Mouse (Mus musculus): ENCODE results near the gene Foxk1.

Foxk1 gene

DNA sequence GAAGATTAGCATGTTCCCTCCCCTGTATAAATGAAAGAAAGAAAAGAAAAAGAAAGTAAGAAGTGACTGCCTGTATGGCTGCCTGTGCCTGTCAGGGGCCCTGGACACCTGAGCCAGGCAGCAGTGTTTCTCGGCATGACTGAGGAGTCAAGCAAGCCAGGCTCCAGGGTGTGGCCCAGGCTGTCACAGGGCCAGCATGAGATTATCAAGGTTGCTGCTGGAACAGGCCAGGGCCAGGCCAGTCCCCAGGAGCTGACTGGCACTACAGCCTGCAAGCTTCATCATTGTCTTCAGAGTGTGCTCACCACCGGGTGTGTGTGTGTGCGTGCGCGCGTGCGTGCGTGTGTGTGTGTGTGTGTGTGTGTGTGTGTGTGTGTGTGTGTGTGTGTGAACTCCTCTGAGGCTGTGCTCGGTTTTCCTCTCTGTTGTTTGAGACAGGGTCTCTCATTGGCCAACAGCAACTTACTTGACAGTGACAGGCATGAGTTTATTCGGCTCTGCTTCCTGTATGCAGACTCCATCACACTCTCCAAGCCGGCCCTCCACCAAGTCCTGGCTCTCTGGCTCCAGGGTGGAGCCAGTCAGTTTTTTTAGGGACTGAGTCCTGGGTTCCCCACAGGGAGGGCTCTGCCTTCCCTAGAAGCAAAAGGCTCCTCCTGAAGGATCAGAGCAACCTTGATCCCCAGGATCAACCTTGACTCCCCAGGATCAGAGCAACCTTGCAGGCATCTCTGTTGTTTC is 43.7 kb downstream of the Foxk1 start:
- DNase-seq (ENCODE audit: low read depth) = peak; percentile 50

DNA sequence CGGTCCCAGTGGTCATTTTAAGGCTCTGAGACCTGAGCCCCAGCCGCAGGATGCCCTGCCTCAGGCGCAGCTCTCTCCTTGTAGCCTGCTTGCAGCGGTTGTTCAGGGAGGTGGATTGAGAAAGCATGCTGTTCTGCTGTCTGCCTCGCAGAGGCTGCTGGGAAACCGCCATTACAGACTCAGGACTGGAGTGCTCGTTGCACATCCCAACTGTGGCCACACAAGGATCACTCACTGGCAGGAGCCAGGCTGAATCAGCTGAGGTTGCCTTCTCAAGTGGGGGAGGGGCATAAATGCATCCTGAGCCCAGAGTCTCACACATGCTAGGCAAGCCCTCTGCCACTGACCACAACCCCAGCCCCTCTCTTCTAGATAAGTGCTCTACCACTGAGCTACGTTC is 44.4 kb downstream of the Foxk1 start:
- no peak for DNase-seq (ENCODE audit: low read depth)

DNA sequence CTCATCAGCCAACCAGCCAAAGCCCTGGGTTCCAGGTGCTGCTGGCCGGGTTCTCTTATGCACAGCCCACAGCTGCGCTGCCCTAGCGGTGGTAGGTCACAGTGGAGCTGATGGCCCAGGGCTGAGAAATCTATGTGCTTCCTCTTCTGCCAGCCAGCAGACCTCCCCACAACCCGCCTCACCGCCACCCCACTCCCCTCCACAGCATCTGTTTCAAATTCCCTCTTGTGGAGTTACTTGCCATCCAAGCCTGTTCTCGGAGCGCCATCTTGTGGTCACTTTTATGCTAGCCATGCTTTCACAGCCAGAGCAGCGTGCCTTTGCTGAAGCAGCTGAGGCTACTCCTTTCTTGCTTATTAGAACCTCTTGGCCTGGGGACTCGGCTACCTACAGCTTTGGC is 46.8 kb downstream of the Foxk1 start:
- DNase-seq (ENCODE audit: low read depth) = peak; percentile 84

DNA sequence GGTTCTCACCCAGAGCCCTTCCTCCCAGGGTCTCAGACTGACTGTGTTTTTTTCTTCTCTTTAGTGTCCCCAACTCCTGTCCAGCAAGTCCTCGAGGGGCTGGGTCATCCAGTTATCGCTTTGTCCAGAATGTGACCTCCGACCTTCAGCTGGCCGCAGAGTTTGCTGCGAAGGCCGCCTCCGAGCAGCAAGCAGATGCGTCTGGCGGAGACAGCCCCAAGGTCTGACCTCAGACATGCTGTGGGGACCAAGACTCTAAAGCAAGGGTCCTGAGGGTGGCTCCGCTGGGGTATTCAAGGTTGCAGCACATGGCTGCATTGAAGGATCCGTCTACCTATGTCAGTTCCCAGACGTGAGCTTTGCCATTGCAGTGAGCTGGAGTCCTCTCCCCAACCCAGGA is 47.3 kb downstream of the Foxk1 start:
- DNase-seq (ENCODE audit: low read depth) = no peak

DNA sequence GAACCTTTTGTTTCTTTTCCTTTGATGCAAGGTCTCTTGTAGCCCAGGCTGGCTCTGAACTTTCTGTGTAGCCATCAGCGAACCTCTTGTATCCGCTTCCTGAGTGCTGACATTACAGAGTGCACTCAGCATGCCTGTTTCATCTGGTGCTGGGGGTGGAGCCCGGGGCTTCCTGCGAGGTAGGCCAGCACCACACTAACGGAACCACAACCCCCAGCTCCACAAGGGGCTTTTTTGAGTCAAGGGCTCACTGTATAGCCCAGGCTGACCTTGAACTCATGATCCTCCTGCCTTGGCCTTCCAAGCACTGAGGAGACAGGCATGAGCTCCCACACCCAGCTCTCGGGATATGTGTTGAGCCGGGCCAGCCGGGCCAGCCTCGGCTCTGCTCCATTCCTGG is 49.5 kb downstream of the Foxk1 start:
- DNase-seq (ENCODE audit: low read depth) = no peak

DNA sequence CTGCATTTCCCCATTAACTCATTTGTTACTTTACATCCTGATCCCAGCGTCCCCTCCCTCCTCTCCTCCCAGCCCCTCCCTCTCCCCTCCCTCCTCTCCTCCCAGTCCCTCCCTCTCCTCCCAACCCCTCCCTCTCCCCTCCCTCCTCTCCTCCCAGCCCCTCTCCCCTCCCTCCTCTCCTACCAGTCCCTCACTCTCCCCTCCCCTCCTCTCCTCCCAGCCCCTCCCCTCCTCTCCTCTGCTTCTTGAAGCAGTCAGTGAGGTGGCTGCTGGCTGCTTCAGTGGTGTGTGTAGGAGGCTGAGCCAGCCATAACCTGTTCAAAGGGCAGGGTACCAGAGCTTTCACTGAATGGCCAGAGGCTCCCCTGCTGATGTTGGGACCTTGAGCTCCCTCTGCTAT is 50.5 kb downstream of the Foxk1 start:
- DNase-seq (ENCODE audit: low read depth) = no peak

DNA sequence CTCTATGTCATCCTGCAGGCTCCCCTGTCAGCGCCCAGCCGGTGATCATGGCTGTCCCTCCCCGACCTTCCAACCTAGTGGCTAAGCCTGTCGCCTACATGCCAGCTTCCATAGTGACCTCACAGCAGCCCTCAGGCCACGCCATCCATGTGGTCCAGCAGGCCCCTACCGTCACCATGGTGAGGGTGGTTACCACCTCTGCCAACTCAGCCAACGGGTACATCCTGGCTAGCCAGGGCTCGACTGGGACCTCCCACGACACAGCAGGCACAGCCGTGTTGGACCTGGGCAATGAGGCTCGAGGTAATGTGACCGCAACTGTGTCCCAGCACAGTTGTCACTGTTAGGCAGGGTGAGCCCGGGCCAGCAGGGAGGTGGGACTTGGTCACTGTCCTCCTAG is 52.4 kb downstream of the Foxk1 start:
- DNase-seq (ENCODE audit: low read depth) = no peak

DNA sequence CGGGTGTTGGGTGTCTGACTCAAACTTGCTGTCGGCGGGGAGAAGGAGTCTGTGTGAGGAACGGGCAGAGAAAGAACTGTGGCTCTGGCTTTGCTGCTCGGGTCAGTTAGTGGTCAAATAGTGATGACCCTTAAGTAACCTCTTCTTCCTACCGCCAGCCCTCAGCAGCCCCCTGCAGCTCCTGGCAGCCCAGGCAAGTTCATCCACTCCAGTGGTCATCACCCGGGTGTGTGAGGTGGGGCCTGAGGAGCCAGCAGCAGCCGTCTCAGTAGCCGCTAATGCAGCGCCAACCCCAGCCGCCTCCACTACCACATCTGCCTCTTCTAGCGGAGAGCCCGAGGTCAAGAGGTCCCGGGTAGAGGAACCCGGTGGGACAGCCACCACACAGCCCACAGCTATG is 55.0 kb downstream of the Foxk1 start:
- DNase-seq (ENCODE audit: low read depth) = no peak

DNA sequence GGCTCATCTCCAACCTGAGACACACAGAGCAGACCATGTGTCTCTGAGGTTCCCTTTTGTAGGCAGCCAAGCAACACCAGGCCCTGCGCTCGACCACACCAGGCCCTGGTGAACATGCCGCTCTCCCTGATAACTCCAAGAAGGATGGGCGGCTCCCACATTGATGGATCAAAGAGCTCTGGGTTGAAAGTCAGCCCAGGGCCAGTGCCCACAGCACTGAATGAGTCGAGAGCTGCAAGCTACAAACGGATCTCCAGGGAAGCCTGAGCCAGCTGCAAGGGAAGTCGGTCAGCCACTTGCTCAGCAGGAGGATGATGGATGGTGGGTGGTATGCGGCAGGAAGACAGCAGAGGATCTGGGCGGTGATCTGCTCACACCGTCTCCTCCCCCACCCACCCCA is 56.0 kb downstream of the Foxk1 start:
- no peak for DNase-seq (ENCODE audit: low read depth)

DNA sequence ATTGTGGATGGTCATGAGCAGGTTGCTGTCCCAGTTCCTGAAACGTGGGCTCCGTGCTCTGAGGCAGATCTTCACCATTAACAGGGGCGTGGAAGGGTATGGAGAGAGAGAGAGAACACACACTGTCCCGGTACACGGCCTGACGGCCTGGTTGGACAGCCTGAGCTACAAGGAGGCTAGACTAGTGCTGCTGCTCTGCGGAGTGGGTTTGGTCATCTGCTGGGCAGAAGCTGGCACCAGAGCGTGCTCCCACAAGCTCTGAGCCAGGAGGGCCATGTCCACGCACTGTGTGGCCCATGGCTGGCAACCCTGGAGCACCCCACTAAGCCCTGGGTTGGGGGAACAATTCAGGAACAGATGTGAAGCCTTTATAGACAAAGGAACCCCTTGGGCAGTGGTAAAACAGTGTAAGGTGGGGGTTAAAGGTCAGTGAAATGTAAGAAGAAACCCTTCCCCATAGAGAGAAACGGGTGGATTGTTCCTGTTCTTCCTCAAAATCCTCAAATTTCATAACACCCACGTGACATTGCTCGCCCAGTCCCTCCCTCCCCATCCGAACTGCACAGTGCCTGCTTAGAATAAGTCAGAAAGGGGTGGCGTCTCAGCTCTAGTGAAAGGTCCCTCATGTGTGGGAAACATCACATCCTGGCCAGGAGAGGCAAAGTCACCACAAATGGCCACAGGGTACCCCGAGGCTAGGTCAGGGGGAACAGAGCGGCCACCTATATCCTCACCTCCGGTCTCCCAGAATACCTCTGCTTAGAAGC is 57.7 kb downstream of the Foxk1 start:
- DNase-seq (ENCODE audit: low read depth) = no peak

DNA sequence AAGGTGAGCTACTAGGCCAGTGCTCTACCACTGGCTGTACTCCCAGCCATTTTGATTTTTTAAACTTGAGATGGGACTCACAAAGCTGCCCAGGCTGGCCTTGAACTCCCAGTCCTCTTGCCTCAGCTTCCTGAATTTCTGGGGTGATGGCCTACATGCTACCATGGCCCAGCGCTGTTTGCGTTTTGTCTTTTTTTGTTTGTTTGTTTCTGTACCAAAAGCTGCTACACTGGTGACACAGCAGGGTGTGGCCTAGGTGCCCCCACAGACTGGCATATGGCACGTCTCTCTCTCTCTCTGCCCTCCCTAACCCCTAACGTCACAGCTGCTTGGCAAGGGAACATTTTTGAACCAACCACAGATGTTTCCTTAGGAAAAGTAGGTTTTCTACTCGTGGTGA is 58.5 kb downstream of the Foxk1 start:
- no peak for DNase-seq (ENCODE audit: low read depth)

DNA sequence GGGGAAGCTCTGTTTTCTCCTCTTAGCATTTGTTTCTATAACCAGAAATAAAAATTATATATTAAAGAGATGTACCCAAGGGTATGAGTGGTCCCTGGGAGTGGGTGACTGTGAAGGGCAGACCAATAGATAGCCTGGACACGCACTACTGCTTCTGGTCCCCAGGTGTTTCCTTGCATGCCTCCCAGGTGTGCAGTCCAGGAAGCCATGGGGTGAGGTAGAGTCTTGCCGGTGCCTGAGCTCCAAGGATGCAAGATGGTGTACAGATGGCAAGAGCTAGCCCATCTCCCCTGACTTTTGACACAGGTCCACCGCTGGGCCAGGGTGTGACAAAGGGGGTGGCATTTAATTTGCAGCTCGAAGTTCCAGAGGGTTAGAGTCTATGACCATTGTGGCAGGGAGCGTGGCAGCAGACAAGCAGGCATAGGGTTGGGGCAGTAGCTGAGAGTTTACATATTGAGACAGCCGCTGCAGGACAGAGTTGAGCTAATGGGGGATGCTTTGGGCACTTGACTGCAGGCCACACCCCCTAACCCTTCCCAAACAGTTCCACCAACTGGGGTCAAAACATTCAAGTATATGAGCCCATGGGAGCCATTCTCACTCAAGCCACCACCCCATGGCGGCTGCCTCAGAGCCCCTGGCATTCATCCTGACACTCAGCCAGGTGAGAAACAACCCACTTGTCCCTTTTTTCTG is 60.8 kb downstream of the Foxk1 start:
- DNase-seq (ENCODE audit: low read depth) = no peak

DNA sequence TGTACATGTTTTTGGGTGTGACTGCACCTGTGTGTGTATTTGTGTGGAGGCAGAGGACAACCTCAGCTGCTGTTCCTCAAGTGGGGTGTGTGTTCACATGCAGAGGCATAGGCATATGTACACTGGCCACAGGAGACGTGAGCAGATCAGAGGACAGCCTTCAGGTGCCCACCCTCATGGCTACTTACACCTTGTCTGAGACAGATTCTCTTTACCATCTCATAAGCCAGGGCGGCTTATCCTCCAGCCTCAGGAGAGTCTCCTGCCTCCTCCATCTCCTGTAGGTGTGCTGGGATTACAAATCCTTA is 61.3 kb downstream of the Foxk1 start:
- no peak for DNase-seq (ENCODE audit: low read depth)

DNA sequence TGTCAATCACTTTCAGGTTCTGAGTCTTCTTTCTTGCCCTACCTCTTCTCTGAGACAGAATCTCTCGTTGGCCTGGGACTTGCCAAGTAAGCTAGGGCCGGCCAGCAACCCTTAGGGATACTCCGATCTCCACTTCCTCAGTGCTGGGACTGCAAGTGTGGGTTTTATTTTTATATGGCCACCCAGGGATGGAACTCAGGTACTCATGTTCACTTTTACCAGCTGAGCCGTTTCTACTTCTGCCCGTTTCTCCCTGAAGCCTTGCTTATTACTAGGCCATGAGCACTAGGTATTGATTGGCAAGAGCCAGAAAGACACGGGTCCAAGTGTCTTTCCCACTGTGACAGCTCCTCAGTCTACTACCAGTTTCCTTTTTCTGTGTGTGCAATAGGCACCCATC is 61.7 kb downstream of the Foxk1 start:
- no peak for DNase-seq (ENCODE audit: low read depth)

DNA sequence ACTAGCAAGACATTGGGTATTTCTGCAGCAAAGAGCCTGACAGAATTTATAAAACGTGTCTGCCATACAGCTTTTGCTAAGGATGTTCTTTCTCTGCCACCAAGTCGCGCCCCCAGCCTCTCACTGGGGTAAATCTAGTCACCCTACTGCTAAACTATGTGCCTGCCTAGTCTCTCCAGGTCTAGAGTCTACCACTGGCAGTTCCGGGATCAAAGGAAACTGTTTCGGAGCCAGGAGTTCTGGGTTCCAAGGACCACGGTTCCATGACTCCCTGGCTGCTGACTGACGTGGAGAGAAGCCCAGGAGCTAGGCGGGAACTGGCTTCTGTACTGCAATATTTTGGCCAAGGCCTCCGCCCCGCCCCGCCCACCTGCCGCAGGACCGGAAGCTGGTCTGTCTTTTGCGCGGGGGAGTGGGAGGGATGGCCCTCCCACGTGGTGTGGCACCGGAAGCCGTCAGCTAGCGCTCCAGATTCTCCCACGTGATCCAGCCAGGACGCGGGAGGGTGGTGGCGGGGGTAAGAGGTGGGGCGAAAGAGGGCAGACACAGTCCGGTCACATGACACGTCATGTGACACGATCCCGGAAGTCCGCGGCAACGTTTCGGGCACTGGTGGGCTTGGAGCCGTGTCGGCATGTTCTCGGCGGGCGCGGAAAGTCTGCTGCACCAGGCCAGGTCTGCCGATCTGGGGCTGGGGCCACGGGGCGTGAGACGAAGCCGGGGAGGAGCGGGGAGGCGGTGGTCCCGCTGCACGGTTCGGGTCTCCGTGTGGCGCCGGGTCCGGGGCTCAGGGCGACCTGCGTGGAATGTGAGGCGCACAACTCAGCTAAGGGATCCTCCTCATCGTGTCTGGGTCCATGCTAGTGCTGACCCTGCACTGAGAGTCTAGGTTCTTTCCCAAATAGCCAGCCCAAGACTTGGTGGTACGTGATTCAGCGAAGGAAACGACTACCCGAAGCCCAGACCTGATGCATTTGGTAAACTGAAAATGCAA is 62.5 kb downstream of the Foxk1 start, which contains the start of gene Ap5z1:
Gene Ap5z1, plus strand, starts transcription at position 484 of the 994 bp plus-strand sequence.
- peak; percentile 90 for DNase-seq (ENCODE audit: low read depth)

DNA sequence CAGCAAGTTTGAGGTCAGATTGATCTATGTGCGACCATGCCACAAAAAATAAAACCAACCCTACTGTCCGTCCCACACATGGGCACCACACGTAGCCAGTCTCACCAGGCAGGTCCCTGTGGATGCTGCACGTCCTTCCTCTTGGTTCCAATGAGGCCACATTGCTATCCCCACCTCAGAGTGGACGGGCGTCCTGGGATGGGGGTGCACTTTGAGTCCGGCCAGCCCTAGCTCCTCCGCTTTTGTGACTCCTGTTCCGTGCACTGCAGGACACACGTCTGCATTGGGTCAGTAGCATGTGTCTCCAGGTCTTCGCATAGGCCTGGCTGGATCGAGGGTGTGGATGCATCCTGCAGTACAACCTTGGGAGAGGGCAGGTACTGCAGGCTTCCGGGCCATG is 67.1 kb downstream of the Foxk1 start:
- DNase-seq (ENCODE audit: low read depth) = no peak

DNA sequence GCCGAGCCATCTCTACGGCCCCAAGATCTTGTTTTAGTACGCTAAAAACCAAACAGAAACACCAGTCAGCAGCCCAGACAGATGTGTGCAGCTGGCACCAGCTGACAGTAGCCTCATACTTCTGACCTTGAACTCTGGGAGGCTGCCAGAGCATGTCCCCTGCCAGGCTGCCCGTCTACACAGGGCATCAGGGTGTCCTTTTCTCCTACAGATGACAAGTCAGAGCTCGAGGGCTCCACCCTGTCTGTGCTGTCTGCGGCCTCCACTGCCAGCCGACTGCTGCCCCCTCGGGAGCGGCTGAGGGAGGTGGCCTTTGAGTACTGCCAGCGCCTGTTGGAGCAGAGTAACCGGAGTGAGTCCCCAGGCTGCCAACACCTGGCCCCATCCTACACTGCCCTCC is 68.5 kb downstream of the Foxk1 start:
- DNase-seq (ENCODE audit: low read depth) = no peak

DNA sequence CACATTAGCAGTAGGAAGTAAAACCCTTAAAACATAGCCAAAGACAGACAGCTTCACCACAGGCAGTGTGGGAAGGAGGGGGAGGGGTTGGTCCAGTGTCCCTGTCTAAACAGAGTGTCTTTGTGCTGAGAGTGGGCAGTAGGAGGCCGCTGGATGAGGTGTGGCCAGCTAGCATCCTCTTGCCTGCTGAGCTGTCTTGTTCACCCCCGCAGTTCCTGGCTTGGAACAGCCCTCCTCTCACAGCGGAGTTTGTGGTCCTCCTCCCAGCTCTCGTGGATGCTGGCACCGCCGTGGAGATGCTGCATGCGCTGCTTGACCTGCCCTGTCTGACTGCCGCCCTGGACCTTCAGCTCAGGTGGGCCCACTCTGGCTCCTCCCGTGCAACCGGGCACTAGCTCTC is 72.4 kb downstream of the Foxk1 start:
- no peak for DNase-seq (ENCODE audit: low read depth)

DNA sequence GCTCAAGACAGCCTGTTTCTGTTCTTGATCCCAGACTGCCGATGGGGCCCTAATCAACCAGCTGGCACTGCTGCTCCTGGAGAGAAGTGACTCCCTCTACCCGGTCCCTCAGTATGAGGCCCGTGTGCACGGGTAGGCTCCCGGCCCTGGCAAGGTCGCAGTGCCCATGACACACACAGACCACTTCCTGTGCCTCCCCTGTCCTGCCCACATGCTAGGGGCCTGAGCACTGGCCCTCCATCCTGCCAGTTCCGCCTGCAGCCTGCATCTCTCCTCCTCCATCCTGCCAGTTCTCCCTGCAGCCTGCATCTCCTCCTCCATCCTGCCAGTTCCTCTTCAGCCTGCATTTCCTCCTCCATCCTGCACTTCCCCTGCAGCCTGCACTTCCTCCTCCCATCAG is 74.4 kb downstream of the Foxk1 start:
- no peak for DNase-seq (ENCODE audit: low read depth)

DNA sequence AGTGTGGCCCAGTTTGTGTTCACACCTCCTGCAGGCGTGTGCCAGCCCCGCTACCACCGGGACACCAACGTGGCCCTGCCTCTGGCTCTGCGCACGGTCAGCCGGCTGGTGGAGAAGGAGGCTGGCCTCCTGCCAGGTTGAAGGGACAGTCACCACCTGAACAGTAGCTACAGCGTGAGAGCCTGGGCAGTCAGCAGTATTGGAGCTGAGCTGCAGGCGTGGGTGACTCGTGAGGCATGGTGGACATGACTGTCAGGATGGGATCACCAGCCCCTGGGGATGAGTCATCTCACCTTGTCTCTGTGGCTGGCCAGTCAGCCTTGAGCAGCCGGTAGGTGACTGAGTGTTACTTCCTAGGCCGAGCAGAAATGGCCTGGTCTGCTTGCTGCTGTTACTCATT is 76.0 kb downstream of the Foxk1 start:
- no peak for DNase-seq (ENCODE audit: low read depth)

DNA sequence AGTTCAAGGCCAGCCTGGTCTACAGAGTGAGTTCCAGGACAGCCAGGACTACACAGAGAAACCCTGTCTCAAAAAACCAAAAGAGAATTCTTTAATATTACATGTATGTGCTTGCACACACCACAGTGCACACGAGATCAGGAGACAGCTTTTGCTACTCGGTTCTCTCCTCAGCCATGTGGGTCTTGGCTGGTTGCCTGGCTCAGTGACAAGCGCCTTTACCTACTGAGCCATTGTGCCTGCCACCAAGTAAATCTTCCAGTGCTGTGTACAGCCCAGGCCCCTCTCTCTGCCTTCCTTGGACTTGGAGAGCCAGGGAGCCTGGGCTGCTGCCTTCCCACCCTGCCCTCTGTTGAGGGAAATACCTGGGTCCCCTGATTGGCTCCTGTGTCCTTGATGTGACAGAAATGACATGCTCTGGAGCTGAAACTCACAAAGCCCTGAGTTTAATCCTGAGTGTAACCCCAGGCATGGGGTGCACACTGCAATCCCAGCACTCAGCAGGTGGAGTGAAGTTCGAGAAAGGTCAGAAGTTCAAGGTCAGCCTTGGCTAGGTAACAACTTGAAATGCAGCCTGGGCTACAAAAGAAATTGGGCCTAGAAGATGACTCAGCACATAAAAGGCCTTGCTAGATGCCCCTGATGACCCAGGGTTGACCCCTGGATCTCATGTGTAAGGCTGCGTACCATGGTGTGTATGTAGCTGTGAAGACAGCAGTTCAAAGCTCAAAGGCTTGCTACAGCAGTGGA is 76.7 kb downstream of the Foxk1 start:
- DNase-seq (ENCODE audit: low read depth) = no peak
